Mouse (Mus musculus): ENCODE results near the gene Cdh15.

Gene Cdh15

GRCm38 (mm10) chr8:122893451-122893850 lies 45.7 kb downstream of the Cdh15 start:
- no peak for DNase-seq (ENCODE audit: low spot score)

- DNase-seq (ENCODE audit: low spot score) = no peak
Observed at GRCm38 (mm10) chr8:122896317-122896716, 48.6 kb downstream of the Cdh15 start.

GRCm38 (mm10) chr8:122897200-122897599 lies 49.4 kb downstream of the Cdh15 start:
- no peak for DNase-seq (ENCODE audit: low spot score)

GRCm38 (mm10) chr8:122898018-122898417 lies 50.3 kb downstream of the Cdh15 start:
- DNase-seq (ENCODE audit: low spot score) = no peak

GRCm38 (mm10) chr8:122898473-122898872 lies 50.7 kb downstream of the Cdh15 start:
- no peak for DNase-seq (ENCODE audit: low spot score)

- DNase-seq (ENCODE audit: low spot score) = no peak
Observed at GRCm38 (mm10) chr8:122899085-122899484, 51.3 kb downstream of the Cdh15 start.

- no peak for DNase-seq (ENCODE audit: low spot score)
Observed at GRCm38 (mm10) chr8:122901476-122901875, 53.7 kb downstream of the Cdh15 start.

GRCm38 (mm10) chr8:122901892-122902515 lies 54.2 kb downstream of the Cdh15 start:
- no peak for DNase-seq (ENCODE audit: low spot score)

- no peak for DNase-seq (ENCODE audit: low spot score)
Observed at GRCm38 (mm10) chr8:122902581-122902980, 54.8 kb downstream of the Cdh15 start.

- DNase-seq (ENCODE audit: low spot score) = no peak
Observed at GRCm38 (mm10) chr8:122903002-122903401, 55.2 kb downstream of the Cdh15 start.

GRCm38 (mm10) chr8:122904496-122904895 lies 56.7 kb downstream of the Cdh15 start:
- no peak for DNase-seq (ENCODE audit: low spot score)

GRCm38 (mm10) chr8:122905346-122905745 lies 57.6 kb downstream of the Cdh15 start:
- no peak for DNase-seq (ENCODE audit: low spot score)

GRCm38 (mm10) chr8:122906463-122907021 lies 58.8 kb downstream of the Cdh15 start:
- DNase-seq (ENCODE audit: low spot score) = peak; percentile 84

- DNase-seq (ENCODE audit: low spot score) = peak; percentile 51
Observed at GRCm38 (mm10) chr8:122912150-122912549, 64.4 kb downstream of the Cdh15 start.

GRCm38 (mm10) chr8:122912871-122913270 lies 65.1 kb downstream of the Cdh15 start:
- DNase-seq (ENCODE audit: low spot score) = no peak

- DNase-seq (ENCODE audit: low spot score) = no peak
Observed at GRCm38 (mm10) chr8:122916766-122917165, 69.0 kb downstream of the Cdh15 start.
